Mouse (Mus musculus) CD4-positive naive resting alpha-beta T cell, adult 57 days (primary cell): ENCODE results near the gene Gm5795. TPM values are rescaled to one million over a fixed set of nuclear protein-coding genes. Genes with fewer than 3 reads are reported as not detected.

Experiments used
- total RNA-seq: library from RNA; stranded (reverse); gene quantifications from one replicate; pipeline ENCODE4 v1.2.4, GENCODE M21; 2023

Gm5795 gene
- total RNA-seq: not detected

DNA sequence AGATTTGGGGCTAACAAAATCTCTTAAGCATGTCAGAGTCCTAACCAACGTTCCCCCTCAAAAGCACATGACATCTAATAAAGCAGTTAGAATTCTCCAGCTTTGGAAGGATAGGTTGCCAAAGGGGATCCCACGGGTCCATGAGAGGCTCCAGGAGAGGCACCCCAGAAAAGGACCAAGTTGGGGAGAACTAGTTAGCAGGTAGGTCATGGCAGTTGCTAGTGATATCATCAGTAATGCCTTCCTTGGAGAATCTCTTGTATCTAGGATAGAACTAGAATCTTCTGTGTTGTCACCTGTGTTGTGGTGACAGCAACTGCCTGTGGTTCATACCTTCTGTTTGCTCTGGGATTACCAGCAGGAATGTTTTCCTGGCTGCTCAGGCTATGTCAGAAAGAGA is at the start of gene Gm5795:
TSS of gene Gm5795 (plus strand) at position 301 of the 400 bp plus-strand sequence.

DNA sequence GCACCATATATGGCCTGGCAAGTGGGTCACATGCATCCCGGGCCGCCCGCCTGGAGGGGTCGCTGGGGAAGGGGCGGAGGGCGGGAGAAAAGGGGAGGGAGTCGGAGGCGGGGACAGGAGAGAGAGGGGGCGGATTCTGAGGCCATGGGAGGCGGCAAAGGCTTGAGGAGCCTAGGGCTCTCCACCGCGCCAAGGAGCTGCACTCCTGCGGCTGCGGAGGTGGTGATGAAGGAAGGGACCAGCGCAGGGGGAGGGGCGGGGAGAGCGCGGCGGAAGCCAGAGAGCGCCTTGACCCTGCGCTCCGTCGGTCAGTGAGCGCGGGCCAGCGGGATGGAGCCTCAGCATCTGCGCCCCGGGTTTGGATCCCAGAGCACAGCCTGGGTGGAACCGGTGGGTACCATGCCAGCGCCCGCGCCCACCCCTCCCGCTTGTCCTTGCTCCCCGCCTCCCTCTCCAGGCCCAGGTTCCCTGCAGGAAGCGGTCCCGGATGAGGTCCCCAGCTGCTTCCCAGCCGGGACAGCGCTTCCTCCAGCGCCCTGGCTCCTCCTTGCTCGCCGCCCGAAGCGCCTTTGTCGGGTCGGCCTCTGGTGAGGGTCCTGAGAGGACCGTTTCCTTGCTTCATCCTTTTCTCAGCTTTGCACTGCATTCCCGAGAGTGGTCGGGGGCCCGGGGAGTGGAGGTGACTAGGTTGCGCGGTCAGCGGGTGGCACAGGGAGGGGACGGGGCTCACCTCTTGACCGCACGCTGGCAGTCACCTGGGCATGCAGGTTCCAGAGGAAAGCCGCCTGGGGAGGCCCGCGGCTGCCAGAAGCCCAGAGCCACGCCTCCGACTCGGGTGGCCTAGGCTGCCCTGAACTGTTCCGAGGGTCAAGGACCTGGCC is 20.5 kb downstream of the Gm5795 start, which contains the start of gene D830030K20Rik:
TSS of gene D830030K20Rik (plus strand) at position 217 of the 881 bp plus-strand sequence.

Other genes starting within 250 kb of the Gm5795 start
- not detected for gene Gm2888, start 158.3 kb upstream of the Gm5795 start, total RNA-seq
- gene Gm2897, start 139.0 kb upstream of the Gm5795 start, total RNA-seq: not detected
- gene Gm10340, start 54.3 kb upstream of the Gm5795 start, total RNA-seq: not detected
- not detected for gene D830030K20Rik, start 20.2 kb downstream of the Gm5795 start, total RNA-seq
- not detected for gene Gm2956, start 144.4 kb downstream of the Gm5795 start, total RNA-seq
- gene Gm10413, start 206.8 kb downstream of the Gm5795 start, total RNA-seq: not detected
- gene Gm10409, start 224.4 kb downstream of the Gm5795 start, total RNA-seq: 0.50 TPM
- not detected for gene Gm3005, start 239.8 kb downstream of the Gm5795 start, total RNA-seq